Mouse (Mus musculus) neural tube, embryonic 13.5 days (tissue): ENCODE measurements around the gene Cp. TPM values are rescaled to one million over a fixed set of nuclear protein-coding genes. Genes with fewer than 3 reads are reported as not detected.
"Not testable (repeated sequence)": the region's sequence is repeated elsewhere in the genome, so short reads cannot be mapped to it uniquely, and the experiment has no call there.

Experiments used
- ATAC-seq: fragments of 200-750 bp; cut with Nextera tagmentation; 2 replicates; pipeline ENCODE4 v1.8.0; 2017; ENCODE audit warnings: low read depth, mild to moderate bottlenecking, moderate TSS enrichment, moderate library complexity
- H3K27ac ChIP-seq: fragments of 300-500 bp; sonication (generic); replicated peaks from 2 replicates; pipeline ENCODE4 v1.5.1; 2015; ENCODE audit warnings: moderate library complexity, mild to moderate bottlenecking, inconsistent platforms
- H3K27me3 ChIP-seq: fragments of 300-500 bp; sonication (generic); 2 replicates; pipeline ENCODE4 v1.6.1; 2015; ENCODE audit warnings: mild to moderate bottlenecking, inconsistent platforms
- H3K36me3 ChIP-seq: fragments of 300-500 bp; sonication (generic); 2 replicates; pipeline ENCODE4 v1.6.1; 2015; ENCODE audit warnings: mild to moderate bottlenecking, inconsistent platforms
- H3K4me1 ChIP-seq: fragments of 300-500 bp; sonication (generic); replicated peaks from 2 replicates; pipeline ENCODE4 v1.6.1; 2015; ENCODE audit warnings: inconsistent platforms
- H3K4me2 ChIP-seq: fragments of 300-500 bp; sonication (generic); 2 replicates; pipeline ENCODE4 v1.6.1; 2015; ENCODE audit warnings: inconsistent platforms, mild to moderate bottlenecking, moderate library complexity
- H3K4me3 ChIP-seq: fragments of 300-500 bp; sonication (generic); 2 replicates; pipeline ENCODE4 v1.5.1; 2015; ENCODE audit warnings: mild to moderate bottlenecking, inconsistent platforms
- H3K9ac ChIP-seq: fragments of 300-500 bp; sonication (generic); 2 replicates; pipeline ENCODE4 v1.6.1; 2015; ENCODE audit warnings: moderate library complexity, mild to moderate bottlenecking, inconsistent platforms
- H3K9me3 ChIP-seq: fragments of 300-500 bp; sonication (generic); 2 replicates; pipeline ENCODE4 v1.6.1; 2016; ENCODE audit warnings: inconsistent platforms
- WGBS: fragments of 180-500 bp; shearing (Covaris S2); methylation state at CpG from one replicate; pipeline ENCODE4 v1.1.7; 2015; 5-methylcytosine and 5-hydroxymethylcytosine counted together
- polyA plus RNA-seq: library from polyadenylated mRNA; unstranded; fragments of >200 nt; fragmentation: Nextera tagmentation; extraction: Ambion mirVana; gene quantifications from 2 replicates; pipeline ENCODE4 v1.2.1, GENCODE M21; 2015

The Cp gene
- polyA plus RNA-seq, 1 experiment from 2014 or later = 6.8 TPM

DNA sequence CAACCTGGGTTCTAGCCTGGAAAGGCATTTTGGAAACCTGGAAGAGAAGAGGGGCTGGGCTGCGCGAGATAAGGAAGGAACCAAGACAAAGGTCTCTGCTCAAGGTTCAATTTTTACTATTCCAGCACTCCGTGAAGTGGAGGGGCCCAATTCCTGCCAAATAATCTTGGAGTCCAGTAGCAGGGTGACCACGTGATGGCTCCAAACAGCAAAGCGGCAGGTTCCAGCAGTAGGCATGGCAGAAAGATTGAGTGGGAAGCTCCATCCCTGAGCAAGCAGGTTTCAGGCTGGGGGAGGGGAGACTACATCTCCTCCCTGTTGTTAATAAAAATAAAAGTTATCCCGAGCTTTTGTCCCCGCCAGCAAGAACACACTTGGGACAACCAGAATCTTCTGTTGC lies 84.6 kb downstream of the Cp start:
- not testable (repeated sequence) for ATAC-seq, H3K27ac ChIP-seq, H3K4me3 ChIP-seq, H3K9me3 ChIP-seq, H3K4me2 ChIP-seq, H3K4me1 ChIP-seq, H3K9ac ChIP-seq, H3K36me3 ChIP-seq, H3K27me3 ChIP-seq
- 97% methylated on average over 7 of the region's 7 CpGs for WGBS

DNA sequence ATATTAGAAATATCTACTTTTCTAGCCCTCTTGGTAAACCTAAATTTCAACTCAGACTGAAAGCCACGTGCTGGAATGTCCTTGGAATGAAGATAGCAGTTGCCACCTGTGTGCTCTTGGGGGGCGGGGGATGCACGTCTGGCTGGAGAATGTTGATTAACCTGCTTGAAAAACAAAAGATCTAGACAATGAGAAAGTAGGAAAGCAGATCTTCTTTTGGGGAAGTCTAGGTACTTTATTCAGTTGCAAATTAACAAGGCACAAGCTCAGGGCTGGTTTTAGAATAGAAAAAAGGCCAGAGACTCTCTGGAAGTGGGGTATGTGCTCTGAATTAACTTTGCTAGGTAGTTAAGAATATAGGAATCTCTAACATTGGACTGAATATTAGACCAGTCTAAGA lies 87.9 kb downstream of the Cp start:
- not testable (repeated sequence) for H3K4me1 ChIP-seq, ATAC-seq
- WGBS = 69% methylated on average over 3 of the region's 3 CpGs

DNA sequence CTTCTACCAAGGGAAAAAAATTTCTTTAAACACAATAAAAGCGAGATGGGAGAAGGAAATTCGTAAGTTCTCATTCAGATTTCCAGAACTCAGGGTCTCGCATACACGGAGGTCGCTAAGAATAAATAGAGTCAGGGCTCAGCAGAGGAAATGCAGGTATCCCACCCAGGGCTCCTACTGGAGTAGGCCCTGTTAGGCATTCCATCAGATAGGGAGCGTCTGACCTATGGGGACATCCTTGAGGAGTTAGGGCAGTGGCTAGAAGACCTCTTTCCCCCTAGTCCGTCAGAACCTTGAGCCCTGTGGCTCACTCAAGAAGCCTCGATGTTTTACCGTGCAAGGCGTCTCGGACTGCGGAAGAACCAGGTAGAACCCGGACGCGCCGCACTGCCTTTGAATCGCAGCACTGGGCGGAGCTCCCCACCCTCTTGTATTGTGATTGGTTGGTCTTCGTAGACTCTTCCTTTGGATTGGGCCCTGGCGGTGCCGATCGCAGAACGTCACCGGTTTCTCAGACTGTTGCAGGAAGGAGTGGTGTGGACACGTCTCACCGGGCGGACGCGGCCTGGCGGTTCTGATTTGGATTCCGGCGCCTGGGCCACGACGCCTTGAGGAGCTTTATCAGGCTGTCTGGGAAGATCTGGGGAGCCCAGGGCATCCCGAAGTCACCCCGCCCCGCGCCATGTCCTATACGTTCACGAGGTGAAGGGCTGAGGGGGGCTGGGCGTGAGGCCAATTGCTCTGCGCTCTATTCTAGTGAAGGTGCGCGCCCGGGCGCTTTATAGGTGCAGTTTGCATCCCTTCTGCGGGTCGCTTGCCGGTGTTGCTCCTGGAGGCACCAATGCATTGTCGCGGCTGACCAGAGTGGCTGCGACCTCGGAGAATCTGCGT lies 100.7 kb downstream of the Cp start, which contains the start of gene Hltf:
Gene Hltf, plus strand, starts transcription at position 506 of the 891 bp plus-strand sequence.
- peak within 1 kb of the TSS; percentile 83 for H3K9ac ChIP-seq
- H3K4me3 ChIP-seq = peak within 1 kb of the TSS; percentile 84
- H3K4me2 ChIP-seq = peak within 1 kb of the TSS; percentile 64
- ATAC-seq = peak; percentile 100
- WGBS = under 1% methylated on average over 52 of the region's 54 CpGs
- peaks cover 10% of the 10 kb centered on the region for H3K4me1 ChIP-seq
- H3K27ac ChIP-seq = peak within 1 kb of the TSS; percentile 87
- H3K27me3 ChIP-seq = no peaks in the 10 kb centered on the region
- H3K36me3 ChIP-seq = peaks cover 5% of the 10 kb centered on the region
- H3K9me3 ChIP-seq = no peaks in the 10 kb centered on the region

More for the DNA sequence above, 87.9 kb downstream of the Cp start:
- H3K4me3 ChIP-seq, H3K27me3 ChIP-seq, H3K4me2 ChIP-seq, H3K27ac ChIP-seq, H3K9me3 ChIP-seq, H3K9ac ChIP-seq, H3K36me3 ChIP-seq: not testable (repeated sequence)

DNA sequence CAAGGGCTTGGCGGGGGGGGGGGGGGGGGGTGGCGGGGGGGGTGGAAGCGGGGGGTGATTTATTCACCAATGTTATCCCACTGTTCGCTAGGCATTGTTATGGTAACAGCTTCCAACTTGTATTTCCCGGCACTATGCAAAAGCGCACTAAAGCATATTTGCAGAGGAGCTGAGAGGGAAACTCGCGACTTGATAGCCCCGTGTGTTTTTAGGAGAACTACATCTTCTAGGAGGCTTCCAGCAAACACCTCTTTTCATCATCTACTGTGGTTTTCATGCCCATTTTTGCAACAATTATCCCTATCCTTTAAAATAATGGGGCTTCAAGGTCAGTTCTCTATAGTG lies 101.3 kb downstream of the Cp start:
- H3K4me2 ChIP-seq = peak overlapping the region; percentile 64
- H3K27me3 ChIP-seq = no peaks in the 10 kb centered on the region
- H3K27ac ChIP-seq = peak overlapping the region; percentile 87; the same call in 1 of the 2 replicates
- peak overlapping the region; percentile 84 for H3K4me3 ChIP-seq
- peak; percentile 56 for ATAC-seq
- 0% methylated on average over 6 of the region's 9 CpGs for WGBS
- peaks cover 10% of the 10 kb centered on the region for H3K4me1 ChIP-seq
- H3K9ac ChIP-seq = peak overlapping the region; percentile 83
- peaks cover 10% of the 10 kb centered on the region for H3K36me3 ChIP-seq
- no peaks in the 10 kb centered on the region for H3K9me3 ChIP-seq

Other genes starting within 250 kb of the Cp start
- 14.6 and 15.1 TPM in 2 replicates for gene Hps3, start 78.3 kb downstream of the Cp start, polyA plus RNA-seq
- 16.9 TPM in 2 replicates for gene Hltf, start 100.8 kb downstream of the Cp start, polyA plus RNA-seq
- 39.8 and 42.3 TPM in 2 replicates for gene Gyg, start 198.3 kb downstream of the Cp start, polyA plus RNA-seq